Mouse (Mus musculus) embryonic fibroblast, embryonic 13.5 days (primary cell): Measurements from ENCODE around the gene Slc24a3. TPM values are rescaled to one million over a fixed set of nuclear protein-coding genes. Genes with fewer than 3 reads are reported as not detected.

Experiments
- H3K27ac ChIP-seq: 2 replicates; pipeline ENCODE4 v1.5.1; 2012; ENCODE audit warnings: low read length, control low read depth, inconsistent platforms; ENCODE audit not compliant: insufficient read depth
- H3K4me1 ChIP-seq: 2 replicates; pipeline ENCODE4 v1.6.1; 2011; ENCODE audit warnings: low read length; ENCODE audit not compliant: control insufficient read depth, insufficient read depth
- H3K4me3 ChIP-seq: 2 replicates; pipeline ENCODE4 v1.5.1; 2011; ENCODE audit warnings: mild to moderate bottlenecking, control low read depth, low read length; ENCODE audit not compliant: insufficient read depth
- CTCF ChIP-seq: IDR thresholded peaks from 2 replicates; pipeline ENCODE4 v1.5.1; 2011; ENCODE audit warnings: mild to moderate bottlenecking, control low read depth, low read length, moderate library complexity, borderline replicate concordance; ENCODE audit not compliant: insufficient read depth
- POLR2A ChIP-seq: IDR thresholded peaks from 2 replicates; pipeline ENCODE4 v1.6.1; 2011; ENCODE audit warnings: low read depth, mild to moderate bottlenecking, control low read depth, low read length, moderate library complexity
- polyA plus RNA-seq: library from polyadenylated mRNA; stranded (reverse); fragments of >200 nt; gene quantifications from 2 replicates; pipeline ENCODE4 v1.2.4, GENCODE M21; 2011; ENCODE audit warnings: low read depth; ENCODE audit not compliant: missing spikeins, insufficient read length

The Slc24a3 gene
- polyA plus RNA-seq, 1 experiment: 9.5 TPM

- TF ChIP-seq POLR2A (no peak), CTCF (no peak)
- Histone ChIP-seq H3K4me1 (no peaks in the 10 kb centered on the region), H3K27ac (no peak overlapping the region), H3K4me3 (no peak overlapping the region)
Measured at GRCm38 (mm10) chr2:145527151-145527550, 359.6 kb downstream of the Slc24a3 start.

- Histone ChIP-seq H3K27ac (no peak overlapping the region), H3K4me1 (no peaks in the 10 kb centered on the region), H3K4me3 (no peak overlapping the region)
- no peak for TF ChIP-seq CTCF
- TF ChIP-seq POLR2A: no peak
Measured at GRCm38 (mm10) chr2:145530941-145531353, 363.4 kb downstream of the Slc24a3 start.

GRCm38 (mm10) chr2:145533086-145533485 lies 365.5 kb downstream of the Slc24a3 start:
- no peaks in the 10 kb centered on the region for H3K4me1 ChIP-seq
- TF ChIP-seq POLR2A: no peak
- no peak for TF ChIP-seq CTCF

GRCm38 (mm10) chr2:145535307-145535706 lies 367.8 kb downstream of the Slc24a3 start:
- Histone ChIP-seq H3K27ac (no peak overlapping the region), H3K4me1 (no peaks in the 10 kb centered on the region), H3K4me3 (no peak overlapping the region)
- TF ChIP-seq POLR2A (no peak), CTCF (no peak)

More at GRCm38 (mm10) chr2:145533086-145533485, 365.5 kb downstream of the Slc24a3 start:
- H3K4me3 ChIP-seq: no peak overlapping the region
- H3K27ac ChIP-seq: no peak overlapping the region

- Histone ChIP-seq H3K27ac (no peak overlapping the region), H3K4me3 (no peak overlapping the region), H3K4me1 (no peaks in the 10 kb centered on the region)
- TF ChIP-seq POLR2A: no peak
- no peak for TF ChIP-seq CTCF
Measured at GRCm38 (mm10) chr2:145535774-145536173, 368.2 kb downstream of the Slc24a3 start.

GRCm38 (mm10) chr2:145536986-145537385 lies 369.4 kb downstream of the Slc24a3 start:
- Histone ChIP-seq H3K4me1 (no peaks in the 10 kb centered on the region), H3K27ac (no peak overlapping the region), H3K4me3 (no peak overlapping the region)
- TF ChIP-seq POLR2A (no peak), CTCF (no peak)

GRCm38 (mm10) chr2:145541695-145542094 lies 374.1 kb downstream of the Slc24a3 start:
- H3K4me1 ChIP-seq: no peaks in the 10 kb centered on the region
- TF ChIP-seq POLR2A (no peak), CTCF (no peak)
- no peak overlapping the region for H3K27ac ChIP-seq
- no peak overlapping the region for H3K4me3 ChIP-seq

GRCm38 (mm10) chr2:145546071-145546470 lies 378.5 kb downstream of the Slc24a3 start:
- Histone ChIP-seq H3K4me3 (no peak overlapping the region), H3K4me1 (no peaks in the 10 kb centered on the region), H3K27ac (no peak overlapping the region)
- TF ChIP-seq CTCF: no peak
- no peak for TF ChIP-seq POLR2A

- TF ChIP-seq CTCF (no peak), POLR2A (no peak)
- H3K4me3 ChIP-seq: no peak overlapping the region
- no peaks in the 10 kb centered on the region; the same call in 1 of the 2 replicates for H3K4me1 ChIP-seq
- H3K27ac ChIP-seq: no peak overlapping the region
Measured at GRCm38 (mm10) chr2:145554722-145555252, 387.2 kb downstream of the Slc24a3 start.

GRCm38 (mm10) chr2:145555713-145556112 lies 388.2 kb downstream of the Slc24a3 start:
- H3K4me1 ChIP-seq: no peaks in the 10 kb centered on the region; the same call in 1 of the 2 replicates
- no peak overlapping the region for H3K27ac ChIP-seq
- TF ChIP-seq POLR2A: no peak
- TF ChIP-seq CTCF: no peak
- no peak overlapping the region for H3K4me3 ChIP-seq

GRCm38 (mm10) chr2:145557361-145557931 lies 389.9 kb downstream of the Slc24a3 start:
- Histone ChIP-seq H3K4me1 (no peaks in the 10 kb centered on the region; the same call in 1 of the 2 replicates), H3K27ac (no peak overlapping the region), H3K4me3 (no peak overlapping the region)
- TF ChIP-seq CTCF (no peak), POLR2A (no peak)
